Mouse (Mus musculus): ENCODE data around the gene H2-DMa.

Gene H2-DMa

DNA sequence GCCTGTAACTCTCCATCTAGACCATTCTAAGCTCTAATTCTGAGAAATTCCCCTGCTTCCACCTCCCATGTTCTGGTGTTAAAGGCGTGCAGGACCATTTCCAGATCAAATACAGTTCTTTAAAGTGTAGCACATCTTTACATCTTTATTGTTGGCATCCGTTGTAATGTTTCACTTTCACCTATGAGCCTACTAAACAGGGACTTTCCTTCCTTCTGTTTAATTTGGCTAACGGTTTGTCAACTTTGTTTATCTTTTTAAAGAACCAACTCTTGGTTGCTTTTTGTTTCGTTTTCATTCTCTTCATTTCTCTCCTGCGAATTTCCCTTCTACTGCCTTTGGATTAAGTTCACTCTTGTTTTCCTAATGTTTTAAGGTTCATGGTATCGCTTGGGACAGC lies 16.5 kb upstream of the H2-DMa start:
- no peak for DNase-seq (ENCODE audit: low read depth in 1 of 2, low spot score in 2 of 2)

DNA sequence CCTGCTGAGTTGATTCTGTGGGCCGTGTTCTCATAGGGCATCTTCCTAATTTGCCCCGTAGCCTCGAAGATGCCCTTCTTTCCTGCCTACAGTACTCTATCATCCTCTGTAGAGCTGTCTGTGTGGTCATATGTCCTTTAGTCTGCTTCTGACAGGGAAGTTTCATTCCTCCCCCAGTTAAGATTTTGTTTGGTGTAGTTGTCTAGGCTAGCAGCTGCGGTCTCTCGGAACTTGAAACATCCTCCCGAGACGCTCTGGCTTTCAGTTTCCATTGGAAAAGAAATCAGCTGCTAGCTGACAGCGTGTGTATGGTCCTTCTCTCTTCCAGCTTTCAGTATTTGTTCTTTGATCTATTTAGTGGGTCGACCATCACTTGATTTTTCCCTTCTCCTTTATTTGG lies 14.5 kb upstream of the H2-DMa start:
- DNase-seq (ENCODE audit: low read depth in 1 of 2, low spot score in 2 of 2): no peak

DNA sequence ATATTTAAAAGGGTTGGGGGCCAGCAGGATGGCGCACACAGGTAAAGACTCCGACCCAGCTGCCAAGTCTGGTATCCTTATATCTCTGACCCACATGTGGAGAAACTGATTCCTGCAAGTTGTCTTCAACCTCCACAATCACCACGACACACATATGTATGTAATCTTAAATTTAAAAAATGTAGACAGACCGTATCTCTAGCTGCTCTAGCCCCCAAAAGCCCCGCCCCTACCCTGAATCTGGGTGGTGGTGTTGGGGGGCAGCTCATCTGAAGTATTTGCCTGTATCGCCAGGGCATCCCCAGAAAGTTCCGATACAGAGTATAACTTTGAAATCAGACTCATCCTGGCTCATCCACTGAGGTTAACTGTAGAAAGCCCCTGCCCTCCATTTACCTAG lies 12.8 kb upstream of the H2-DMa start:
- DNase-seq (ENCODE audit: low read depth in 1 of 2, low spot score in 2 of 2): no peak

DNA sequence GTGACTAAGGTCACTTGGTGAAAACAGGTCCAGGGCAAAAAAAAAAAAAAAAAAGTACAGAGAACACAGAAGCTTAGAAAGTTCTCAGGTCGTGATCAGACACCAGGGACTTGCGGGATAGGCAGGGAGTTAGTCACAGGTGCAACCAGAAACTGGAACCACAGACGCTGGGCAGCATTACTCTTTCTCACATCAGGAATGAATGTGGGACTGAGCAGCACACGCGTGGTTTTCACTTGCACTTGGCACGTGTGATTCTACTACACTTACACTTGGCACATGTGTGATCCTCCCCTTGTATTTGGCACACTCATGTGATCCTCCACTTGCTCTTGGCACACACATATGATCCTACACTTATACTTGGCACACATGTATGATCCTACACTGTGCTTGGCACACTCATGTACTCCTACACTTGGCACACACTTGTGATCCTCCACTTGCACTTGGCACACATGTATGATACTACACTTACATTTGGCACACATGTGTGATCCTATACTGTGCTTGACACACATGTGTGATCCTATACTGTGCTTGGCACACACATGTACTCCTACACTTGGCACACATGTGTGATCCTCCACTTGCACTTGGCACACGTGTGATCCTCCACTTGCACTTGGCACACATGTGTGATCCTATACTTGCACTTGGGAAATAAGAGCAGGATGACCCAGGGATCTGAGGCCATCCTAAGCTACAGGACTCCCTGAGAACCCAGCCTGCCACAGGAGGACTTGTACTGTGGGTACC lies 12.1 kb upstream of the H2-DMa start:
- no peak for DNase-seq (ENCODE audit: low read depth in 1 of 2, low spot score in 2 of 2)

DNA sequence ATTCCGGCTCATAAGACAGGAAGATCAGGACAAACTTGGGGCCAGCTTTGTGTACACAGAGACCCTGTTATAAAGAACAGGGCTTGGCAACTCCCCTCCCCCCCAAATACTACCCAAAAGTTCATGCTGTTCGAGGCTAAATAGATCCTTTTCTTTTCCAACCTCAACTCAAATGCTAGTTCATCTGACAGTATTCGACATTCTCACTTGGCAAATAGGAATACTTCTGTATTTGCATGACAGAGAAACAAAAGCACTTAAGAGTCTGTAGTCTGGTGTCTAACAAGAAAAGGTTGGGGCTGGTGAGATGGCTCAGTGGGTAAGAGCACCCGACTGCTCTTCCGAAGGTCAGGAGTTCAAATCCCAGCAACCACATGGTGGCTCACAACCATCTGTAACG lies 10.9 kb upstream of the H2-DMa start:
- no peak for DNase-seq (ENCODE audit: low read depth in 1 of 2, low spot score in 2 of 2)

DNA sequence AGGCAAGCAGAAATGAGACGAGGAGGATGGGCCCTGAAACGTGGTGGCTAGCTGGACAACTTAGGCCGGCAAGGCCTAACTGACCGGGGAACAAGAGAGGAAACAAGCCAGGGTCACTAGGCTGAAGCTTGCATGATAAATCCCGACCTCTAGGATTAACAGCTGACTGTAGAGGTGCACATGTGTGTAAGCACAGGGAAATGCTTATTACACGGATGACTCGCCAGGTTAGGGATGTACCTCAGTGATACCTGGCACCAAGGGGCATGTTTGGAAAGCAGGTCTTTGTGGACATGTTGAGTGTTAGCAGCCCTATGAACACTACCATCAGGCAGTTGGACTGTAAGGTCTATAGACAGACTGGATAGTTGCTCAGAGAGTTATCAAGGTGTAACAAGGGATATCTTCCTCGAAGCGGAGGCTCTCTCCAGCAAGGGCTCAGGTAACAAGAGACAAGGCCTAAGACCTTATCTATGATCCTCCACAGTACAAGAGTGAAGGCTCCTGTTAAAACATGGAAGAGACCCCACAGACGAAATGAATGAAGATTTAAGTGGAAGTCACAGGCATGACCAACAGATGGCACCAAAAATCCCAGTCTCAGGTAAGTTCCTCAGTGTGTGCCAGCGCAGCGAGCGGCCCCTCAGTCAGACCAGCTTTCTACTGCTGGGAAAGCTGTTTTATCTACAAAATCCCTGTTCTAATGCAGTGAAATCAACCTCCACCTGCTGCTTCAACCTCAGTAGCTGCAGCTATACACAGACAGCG lies 10.1 kb upstream of the H2-DMa start:
- no peak for DNase-seq (ENCODE audit: low read depth in 1 of 2, low spot score in 2 of 2)

DNA sequence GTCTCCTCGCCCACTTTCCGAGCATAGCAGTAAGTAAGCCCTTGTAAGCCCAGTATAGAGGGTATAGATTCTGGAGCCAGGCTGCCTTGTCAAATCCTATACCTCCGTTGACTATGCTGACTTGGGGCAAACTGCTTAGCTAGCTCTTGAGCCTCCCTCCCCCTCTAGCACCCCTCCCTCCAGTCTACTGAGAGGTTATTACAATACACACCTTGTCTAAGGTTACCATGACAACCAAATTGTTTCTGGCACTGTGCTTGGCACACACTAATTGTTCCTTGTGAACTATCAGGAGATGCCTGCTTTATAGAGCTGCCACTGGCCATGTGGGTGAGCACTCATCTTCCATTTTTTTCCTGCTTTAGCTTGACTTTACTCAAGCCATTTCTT lies 9.5 kb upstream of the H2-DMa start:
- DNase-seq (ENCODE audit: low read depth in 1 of 2, low spot score in 2 of 2): no peak

DNA sequence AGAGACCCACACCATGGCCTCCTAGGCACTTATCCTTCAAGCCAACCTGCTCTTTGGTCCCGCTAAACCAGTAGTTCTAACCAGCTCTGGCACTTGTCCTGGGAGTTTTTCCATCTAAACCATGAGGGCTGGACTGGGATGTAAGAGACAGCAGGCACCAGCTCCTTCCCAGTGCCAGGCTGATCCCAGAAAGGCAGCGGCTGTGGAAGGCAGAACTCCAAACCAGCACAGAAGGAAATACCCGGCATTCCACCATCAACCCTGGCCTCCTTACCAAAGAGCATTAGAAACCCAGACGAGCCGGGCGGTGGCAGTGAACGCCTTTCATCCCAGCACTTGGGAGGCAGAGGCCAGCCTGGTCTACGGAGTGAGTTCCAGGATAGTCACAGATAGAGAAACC lies 9.0 kb upstream of the H2-DMa start:
- DNase-seq (ENCODE audit: low read depth in 1 of 2, low spot score in 2 of 2): no peak

DNA sequence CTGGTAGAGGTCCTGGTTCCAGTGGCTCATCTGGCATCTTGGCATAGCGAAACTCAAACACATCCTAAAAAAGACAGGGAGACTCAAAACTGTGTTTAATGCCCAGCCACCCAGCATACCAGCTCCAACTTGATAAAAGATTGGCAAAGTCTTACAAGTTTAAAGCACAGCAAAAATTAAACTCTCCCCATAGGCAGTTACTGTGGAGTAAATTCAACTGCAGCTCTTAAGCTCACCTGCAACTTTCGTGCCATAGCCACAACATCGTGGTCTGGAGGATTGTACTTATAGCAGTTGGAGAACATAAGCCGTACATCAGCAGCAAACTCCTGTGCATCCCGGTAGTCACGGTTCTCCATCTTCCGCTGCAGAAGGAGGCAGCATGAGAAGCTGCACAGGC lies 5.2 kb upstream of the H2-DMa start:
- DNase-seq (ENCODE audit: low read depth in 1 of 2, low spot score in 2 of 2): no peak

DNA sequence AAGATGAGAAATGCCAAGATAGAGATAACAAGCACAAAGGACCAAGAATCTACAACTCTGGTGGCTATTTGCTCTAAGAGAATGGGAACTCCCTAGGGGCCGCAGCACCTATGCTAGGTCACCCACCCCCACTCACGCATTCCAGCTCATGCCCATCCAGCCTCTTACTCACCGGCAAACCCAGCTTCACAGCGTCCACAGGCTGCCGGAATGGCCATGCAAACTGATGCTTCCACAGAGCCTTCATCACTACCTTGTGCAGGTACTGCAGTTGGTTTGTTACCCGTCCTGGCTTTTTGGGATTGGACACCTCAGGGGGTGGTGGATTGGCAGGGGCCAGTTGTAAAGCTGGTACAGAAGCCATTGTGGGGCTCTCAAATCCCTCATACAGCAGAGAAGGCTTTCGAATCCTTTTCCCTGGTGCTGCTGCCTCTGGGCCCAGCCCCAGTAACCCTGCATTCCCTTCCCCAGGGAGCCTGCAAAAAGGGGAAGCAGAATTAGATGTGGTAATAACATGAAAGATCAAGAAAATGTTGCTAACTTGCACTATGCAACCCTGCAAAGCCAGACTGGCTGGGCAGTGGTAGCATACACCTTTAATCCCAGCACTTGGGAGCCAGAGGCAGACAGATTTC lies 2.5 kb upstream of the H2-DMa start:
- DNase-seq (ENCODE audit: low read depth in 1 of 2, low spot score in 2 of 2): peak in 1 of 2 experiments; percentile 53

DNA sequence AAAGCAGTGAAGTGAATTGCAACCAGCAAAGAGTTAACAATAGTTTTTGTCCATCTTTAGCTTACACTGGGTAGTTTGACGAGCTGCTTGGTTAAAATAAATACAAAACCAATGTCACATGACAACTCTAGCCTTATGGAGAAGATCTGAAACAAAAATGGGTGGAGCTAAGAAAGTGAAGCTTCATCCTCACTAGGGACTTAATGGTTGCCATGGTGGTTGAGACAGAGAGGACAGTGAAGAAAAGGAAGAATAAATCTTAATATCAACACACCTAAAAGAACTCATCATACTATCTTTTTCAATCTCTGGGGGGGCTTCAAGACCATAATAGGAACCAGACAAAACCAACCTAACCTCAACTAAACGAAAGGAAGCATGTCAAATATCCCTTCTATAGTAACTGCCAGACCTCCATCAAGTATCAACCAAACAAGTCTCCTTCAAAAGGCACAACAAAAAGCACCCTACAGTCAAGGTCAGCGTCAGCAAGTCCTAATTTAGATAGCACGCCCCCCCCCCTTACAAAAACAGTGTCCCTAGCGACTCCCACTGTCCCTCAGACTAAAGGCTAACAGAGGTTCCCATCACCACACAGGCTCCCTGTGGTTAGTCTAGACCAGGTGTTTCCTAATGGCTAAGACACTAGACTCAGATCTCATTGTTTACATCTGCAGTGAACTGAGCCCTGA lies 1.8 kb upstream of the H2-DMa start:
- no peak for DNase-seq (ENCODE audit: low read depth in 1 of 2, low spot score in 2 of 2)

DNA sequence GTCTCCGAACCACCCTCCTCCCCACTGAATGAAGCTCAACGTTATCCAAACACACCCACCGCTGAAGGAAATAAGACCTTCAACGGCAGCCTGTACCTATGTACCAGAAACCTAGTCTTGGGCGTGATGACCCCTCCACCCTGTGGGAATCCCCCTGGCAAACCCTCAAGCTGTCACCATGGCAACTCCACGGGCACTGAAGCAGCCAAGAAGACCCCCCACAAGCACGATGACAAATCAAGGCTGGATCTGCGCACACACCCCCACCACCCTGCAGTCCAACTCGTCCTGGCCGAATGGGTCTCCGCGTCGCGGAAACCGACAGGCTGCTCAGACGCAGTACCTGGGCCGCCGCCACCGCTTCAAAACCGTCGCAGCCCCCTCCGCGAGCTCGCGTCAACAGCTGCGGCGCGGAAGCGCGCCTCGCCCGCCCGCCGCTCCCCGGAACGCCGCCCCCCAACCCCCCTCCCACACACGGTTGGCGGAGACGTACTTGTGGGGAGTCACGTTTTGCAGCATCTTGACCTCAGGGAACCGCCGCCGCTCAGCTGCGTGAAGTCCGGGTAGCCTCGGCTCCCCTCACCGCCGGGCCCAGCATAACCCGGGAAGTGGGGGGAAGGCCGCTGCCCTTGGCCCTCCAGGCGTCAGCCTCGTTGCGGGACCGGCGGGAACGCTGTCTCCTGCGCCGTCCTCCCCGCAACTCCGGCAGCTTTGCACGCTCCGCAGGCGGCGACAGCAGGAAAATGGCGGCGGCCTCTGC lies 1.0 kb upstream of the H2-DMa start:
- DNase-seq (ENCODE audit: low read depth in 1 of 2, low spot score in 2 of 2): no peak

DNA sequence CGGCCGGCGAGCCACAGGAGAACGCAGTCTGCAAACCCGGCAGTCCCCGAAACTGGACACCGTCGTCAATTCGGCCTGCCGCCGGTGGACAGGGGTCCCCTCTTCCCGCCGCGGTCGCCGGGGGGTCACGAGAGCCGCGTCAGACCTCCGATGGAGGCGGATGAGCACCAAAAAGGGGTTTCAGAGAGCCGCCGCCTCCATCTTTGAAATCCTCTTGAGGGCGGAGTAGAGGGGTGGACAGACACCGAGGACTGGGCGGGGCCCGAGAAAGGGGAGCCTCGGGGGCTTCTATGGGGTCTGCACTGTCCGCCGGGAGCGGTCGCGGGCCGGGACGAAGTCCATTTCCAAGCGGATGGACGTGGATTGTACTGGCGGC lies 480 bp upstream of the H2-DMa start:
- peak in 1 of 2 experiments; percentile 51 for DNase-seq (ENCODE audit: low read depth in 1 of 2, low spot score in 2 of 2)

DNA sequence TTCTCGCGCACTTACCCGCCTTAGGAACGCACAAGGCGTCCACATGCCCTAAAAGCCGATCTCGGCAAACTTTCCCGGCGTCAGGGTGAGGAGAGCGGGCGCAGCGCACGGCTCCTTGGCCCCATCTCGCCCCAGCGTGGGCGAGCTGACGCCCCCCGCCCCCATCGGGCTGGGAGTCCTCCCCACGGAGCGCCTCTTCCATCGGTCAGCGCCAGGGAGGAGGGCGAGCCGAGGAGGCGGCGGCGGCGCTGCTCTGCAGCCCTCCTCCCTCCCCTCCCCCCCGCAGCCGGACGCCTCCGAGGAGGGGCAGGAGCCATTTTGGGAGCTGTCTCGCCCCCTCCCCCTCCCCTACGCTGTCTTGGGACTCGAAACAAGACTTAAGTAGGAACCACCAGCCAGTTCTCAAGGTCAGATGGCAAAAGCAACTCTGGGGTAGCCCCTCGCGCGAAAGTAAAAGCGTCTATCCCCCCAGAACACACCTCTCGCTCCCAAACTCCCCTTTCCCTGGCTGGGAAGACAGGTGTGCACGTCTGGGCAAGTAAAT lies 911 bp downstream of the H2-DMa start:
- peak in 1 of 2 experiments; percentile 65 for DNase-seq (ENCODE audit: low read depth in 1 of 2, low spot score in 2 of 2)

DNA sequence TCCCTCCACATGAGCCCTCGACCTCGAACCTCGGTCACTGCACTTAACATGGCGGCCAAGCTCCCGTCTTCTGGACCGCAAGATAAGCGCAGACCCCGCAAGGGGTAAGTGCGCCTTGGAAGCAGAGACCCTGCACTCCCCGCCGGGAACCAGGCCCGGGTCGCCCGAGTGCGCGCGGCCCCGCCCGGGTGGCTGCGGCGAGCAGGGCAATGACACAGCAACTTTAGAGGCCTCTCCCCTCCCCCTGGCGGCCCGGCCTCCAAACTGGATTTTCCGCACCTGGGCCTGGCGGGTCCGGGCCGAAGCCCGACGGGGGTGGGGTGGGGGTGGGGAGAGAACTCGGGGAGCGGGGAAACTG lies 1.5 kb downstream of the H2-DMa start:
- peak; percentile 59 to 73 for DNase-seq (ENCODE audit: low read depth in 1 of 2, low spot score in 2 of 2)

DNA sequence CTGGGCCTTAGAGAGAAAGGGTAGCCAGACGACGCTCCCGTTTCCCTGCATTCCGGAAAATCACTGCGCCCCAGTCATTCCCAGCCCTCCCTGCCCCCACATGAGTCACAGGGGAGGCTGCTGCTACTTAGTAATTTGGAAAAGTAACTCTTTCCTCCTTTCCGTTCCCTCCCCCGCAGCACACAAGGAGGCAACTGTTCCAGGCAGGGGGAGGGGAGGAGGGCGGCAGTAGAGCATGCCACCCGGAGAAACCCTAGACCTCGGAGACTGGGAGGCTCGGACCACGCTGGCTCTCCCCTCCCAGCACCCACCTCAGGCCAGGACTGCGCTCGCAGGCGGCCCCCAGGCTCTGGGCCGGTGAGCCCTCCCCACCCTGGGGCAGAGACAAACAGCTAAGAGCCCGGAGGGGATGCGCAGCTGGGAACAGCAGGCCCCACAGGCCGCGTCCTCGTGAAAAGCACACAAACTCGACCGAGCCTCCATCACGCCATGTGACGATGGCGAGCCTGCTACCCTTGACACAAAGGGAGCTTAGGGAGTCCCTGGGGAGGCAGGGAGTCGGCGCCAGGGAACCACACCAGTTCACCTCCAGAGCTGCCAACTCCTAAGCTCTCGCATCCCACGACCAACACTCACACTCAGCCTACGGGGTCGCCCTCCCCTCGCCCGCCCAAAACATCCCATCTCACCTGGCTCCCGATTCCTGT lies 2.0 kb downstream of the H2-DMa start:
- peak in 1 of 2 experiments; percentile 60 for DNase-seq (ENCODE audit: low read depth in 1 of 2, low spot score in 2 of 2)

DNA sequence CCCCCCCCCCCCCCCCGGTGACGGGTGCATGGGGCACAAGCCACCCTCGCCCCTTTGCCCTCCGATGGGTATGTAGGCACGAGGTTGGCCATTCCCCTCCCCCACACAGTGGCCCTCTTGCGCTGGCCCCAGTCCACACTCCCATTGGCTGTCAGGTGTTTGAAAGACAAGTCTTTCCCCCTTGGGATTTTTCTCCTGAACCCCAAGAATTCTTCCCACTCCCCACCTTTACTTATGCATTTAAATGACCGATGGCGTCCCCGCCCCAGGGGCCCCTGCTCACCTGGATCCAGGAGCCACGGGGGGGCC lies 2.5 kb downstream of the H2-DMa start:
- peak in 1 of 2 experiments; percentile 36 for DNase-seq (ENCODE audit: low read depth in 1 of 2, low spot score in 2 of 2)

DNA sequence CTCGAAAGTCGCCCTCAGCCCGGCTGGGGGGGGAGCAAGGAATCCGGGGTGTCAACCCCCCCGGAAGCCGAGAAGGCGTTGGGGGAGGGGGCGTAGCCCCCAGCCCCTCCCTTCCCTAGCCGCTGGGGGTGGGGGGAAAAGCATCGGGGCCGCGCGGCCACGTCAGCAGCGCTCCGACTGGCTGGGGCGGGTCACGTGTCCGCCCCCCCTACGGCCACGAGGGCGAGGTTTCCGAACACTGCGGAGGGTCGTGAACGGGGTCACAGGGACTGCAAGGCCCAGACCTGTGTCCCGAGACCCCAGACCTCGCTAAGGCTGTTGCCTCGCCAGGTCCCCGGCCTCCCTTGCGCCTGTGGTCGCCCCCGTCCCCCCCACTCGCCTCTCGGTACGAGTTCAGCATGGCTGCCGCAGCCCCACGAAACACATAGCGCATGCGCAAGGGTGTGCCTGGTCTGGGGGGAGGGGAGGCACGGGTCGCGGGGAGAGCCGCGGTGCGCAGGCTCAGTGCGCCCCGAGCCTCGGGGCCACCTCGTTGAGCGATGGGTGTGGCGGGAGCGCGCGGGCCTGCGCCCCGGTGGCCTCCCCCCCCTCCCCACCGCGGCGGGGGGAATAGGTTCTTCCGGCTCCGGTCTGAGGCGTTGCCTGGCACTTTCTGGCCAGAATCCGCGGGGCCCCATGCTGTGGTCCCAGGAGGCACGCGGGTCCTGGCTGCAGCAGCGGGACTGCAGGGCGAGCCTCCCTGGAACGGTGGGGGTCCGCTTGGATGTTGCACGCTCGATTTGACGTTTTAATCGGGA lies 3.0 kb downstream of the H2-DMa start, which contains the start of gene Brd2:
Gene Brd2 (minus strand): TSS at position 447 of the 797 bp plus-strand sequence.
- peak; percentile 82 to 94 for DNase-seq (ENCODE audit: low read depth in 1 of 2, low spot score in 2 of 2)

DNA sequence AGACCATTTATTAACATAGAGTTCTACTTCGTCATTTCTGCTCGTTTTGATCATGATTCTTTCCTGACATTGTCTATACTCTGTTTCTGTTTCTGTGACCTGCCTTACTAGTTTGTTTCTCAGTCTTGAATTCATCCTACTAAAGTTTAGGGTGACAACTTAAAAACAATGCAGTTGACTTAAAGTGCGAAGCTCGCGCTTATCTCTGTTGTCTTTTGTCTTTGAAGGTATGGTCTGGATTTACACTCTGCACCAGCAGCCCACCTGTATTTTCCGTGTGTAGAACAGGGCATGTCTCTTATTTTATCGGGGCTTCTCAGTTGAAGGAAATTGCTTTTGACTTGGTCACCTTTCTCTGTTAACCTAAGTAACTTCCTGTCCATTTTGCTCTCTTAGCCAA lies 3.8 kb downstream of the H2-DMa start:
- no peak for DNase-seq (ENCODE audit: low read depth in 1 of 2, low spot score in 2 of 2)
